Mouse (Mus musculus) erythroblast, embryonic 14.5 days (primary cell): ENCODE data around the gene Bcl2. TPM values are rescaled to one million over a fixed set of nuclear protein-coding genes. Genes with fewer than 3 reads are reported as not detected.

Source experiments
- H3K27me3 ChIP-seq: 2 replicates; pipeline ENCODE4 v1.6.1; 2012; ENCODE audit warnings: inconsistent platforms; ENCODE audit not compliant: control insufficient read depth
- H3K36me3 ChIP-seq: 2 replicates; pipeline ENCODE4 v1.6.1; 2012; ENCODE audit warnings: mild to moderate bottlenecking, inconsistent platforms; ENCODE audit not compliant: control insufficient read depth
- H3K4me1 ChIP-seq: 2 replicates; pipeline ENCODE4 v1.6.1; 2012; ENCODE audit warnings: inconsistent platforms; ENCODE audit not compliant: control insufficient read depth
- H3K4me3 ChIP-seq: replicated peaks from 2 replicates; pipeline ENCODE3; 2012; ENCODE audit warnings: moderate library complexity, mild to moderate bottlenecking, inconsistent platforms
- H3K9me3 ChIP-seq: 2 replicates; pipeline ENCODE4 v1.6.1; 2012; ENCODE audit warnings: low read length, inconsistent platforms, mixed read lengths; ENCODE audit not compliant: control insufficient read depth
- GATA1 ChIP-seq: IDR thresholded peaks from 2 replicates; pipeline ENCODE4 v1.6.1; 2012; ENCODE audit warnings: low read length, inconsistent platforms, mixed read lengths
- TAL1 ChIP-seq: IDR thresholded peaks from 3 replicates; pipeline ENCODE4 v1.6.1; 2012; ENCODE audit warnings: low read length, inconsistent platforms, mixed read lengths
- polyA plus RNA-seq: library from polyadenylated mRNA; stranded (reverse); fragments of >175 nt; gene quantifications from 2 replicates; pipeline ENCODE4 v1.2.3, GENCODE M21; 2012

Gene Bcl2
- polyA plus RNA-seq, 1 experiment = not detected

DNA sequence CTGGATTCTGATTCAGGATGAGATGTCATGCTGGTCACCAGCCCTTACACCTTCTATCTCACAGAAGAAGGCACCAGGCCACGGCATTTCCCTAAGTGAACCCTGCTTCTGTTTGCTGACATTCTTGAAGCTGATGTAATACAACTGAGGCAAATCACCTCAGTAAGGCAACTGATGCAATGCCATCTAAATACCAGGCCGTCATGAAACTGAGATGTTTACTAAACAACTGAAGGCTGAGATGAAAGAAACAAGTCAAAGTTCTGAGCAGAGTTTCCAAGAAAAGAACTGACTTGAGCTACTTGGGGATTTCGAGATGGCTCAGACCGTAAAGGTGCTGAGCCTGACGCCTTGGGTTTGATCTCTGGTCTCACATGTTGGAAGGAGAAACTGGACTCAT, 97.1 kb downstream of the Bcl2 start:
- TF ChIP-seq GATA1 (no peak), TAL1 (no peak)
- H3K27me3 ChIP-seq = no peaks in the 10 kb centered on the region
- H3K4me3 ChIP-seq = no peak overlapping the region
- no peaks in the 10 kb centered on the region for H3K36me3 ChIP-seq
- H3K9me3 ChIP-seq = no peaks in the 10 kb centered on the region
- no peaks in the 10 kb centered on the region for H3K4me1 ChIP-seq

DNA sequence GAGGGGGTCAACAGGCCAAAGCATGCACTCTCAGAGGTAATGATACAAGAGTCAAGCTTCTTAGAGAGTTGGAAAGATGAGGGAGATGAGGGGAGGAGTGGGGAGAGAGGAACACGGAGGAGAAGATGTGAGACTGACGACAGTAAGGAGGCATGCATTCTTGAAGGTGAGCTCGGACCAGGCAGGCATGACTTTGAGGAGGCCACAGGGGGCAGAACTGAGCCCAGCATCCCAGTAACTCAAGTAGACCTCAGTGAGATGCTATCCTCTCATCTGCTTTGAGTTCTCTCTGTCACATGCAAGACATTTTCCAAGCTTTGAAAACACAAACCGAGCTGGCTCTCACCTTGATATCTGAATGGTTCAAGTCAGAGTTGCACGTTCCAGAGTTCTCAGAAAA, 100.7 kb downstream of the Bcl2 start:
- Histone ChIP-seq H3K4me3 (no peak overlapping the region), H3K27me3 (no peaks in the 10 kb centered on the region), H3K36me3 (no peaks in the 10 kb centered on the region), H3K9me3 (no peaks in the 10 kb centered on the region), H3K4me1 (no peaks in the 10 kb centered on the region)
- no peak for TF ChIP-seq GATA1

GRCm38 (mm10) chr1:106612166-106613031, 101.7 kb downstream of the Bcl2 start:
- Histone ChIP-seq H3K9me3 (no peaks in the 10 kb centered on the region), H3K4me1 (no peaks in the 10 kb centered on the region), H3K4me3 (no peak overlapping the region), H3K27me3 (no peaks in the 10 kb centered on the region), H3K36me3 (no peaks in the 10 kb centered on the region)
- no peak for TF ChIP-seq TAL1
- no peak for TF ChIP-seq GATA1

GRCm38 (mm10) chr1:106611246-106611645, 102.8 kb downstream of the Bcl2 start:
- Histone ChIP-seq H3K27me3 (no peaks in the 10 kb centered on the region), H3K4me1 (no peaks in the 10 kb centered on the region)
- TF ChIP-seq TAL1 = no peak
- no peak for TF ChIP-seq GATA1

DNA sequence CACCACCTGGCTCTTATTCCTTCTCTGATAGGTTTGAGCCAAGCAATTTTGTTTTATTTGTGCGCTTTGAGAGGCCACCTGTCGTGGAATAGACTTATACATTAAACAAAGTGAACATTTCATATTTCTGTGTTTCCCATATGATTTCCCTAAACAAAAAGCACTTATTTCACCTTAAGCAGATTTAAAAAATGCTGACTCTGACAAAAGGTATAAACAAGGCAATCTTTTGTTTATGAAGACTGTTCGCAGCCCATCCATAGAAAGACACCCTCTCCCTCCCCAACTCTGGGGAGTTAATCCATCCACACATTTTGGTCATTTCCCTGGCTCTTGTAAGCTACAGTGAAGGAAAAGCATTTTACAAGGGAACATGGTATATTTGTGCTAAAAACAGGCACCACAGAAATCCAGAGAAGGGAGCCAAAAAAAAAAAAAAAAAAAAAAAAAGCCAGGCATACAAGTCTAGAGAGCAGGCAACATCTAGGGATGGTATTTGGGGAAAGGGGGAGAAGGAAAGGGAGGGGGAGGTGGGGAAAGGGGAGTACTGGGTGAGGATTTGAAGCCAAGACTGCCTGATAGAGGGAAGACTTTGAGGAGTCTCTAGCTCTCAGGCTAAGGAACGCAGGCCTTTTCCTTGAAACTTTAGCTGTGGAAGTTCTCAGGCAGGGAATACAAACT, 105.8 kb downstream of the Bcl2 start:
- H3K27me3 ChIP-seq = no peaks in the 10 kb centered on the region
- H3K4me3 ChIP-seq = no peak overlapping the region
- H3K36me3 ChIP-seq = no peaks in the 10 kb centered on the region
- H3K4me1 ChIP-seq = no peaks in the 10 kb centered on the region
- H3K9me3 ChIP-seq = no peaks in the 10 kb centered on the region
- TF ChIP-seq TAL1 (no peak), GATA1 (no peak)

More at GRCm38 (mm10) chr1:106611246-106611645, 102.8 kb downstream of the Bcl2 start:
- no peaks in the 10 kb centered on the region for H3K36me3 ChIP-seq
- H3K4me3 ChIP-seq = no peak overlapping the region
- H3K9me3 ChIP-seq = no peaks in the 10 kb centered on the region

- Histone ChIP-seq H3K36me3 (no peaks in the 10 kb centered on the region), H3K4me3 (no peak overlapping the region), H3K27me3 (no peaks in the 10 kb centered on the region), H3K4me1 (no peaks in the 10 kb centered on the region), H3K9me3 (no peaks in the 10 kb centered on the region)
- no peak for TF ChIP-seq TAL1
- no peak for TF ChIP-seq GATA1
These were observed 107.1 kb downstream of the Bcl2 start for GRCm38 (mm10) chr1:106606951-106607350.

DNA sequence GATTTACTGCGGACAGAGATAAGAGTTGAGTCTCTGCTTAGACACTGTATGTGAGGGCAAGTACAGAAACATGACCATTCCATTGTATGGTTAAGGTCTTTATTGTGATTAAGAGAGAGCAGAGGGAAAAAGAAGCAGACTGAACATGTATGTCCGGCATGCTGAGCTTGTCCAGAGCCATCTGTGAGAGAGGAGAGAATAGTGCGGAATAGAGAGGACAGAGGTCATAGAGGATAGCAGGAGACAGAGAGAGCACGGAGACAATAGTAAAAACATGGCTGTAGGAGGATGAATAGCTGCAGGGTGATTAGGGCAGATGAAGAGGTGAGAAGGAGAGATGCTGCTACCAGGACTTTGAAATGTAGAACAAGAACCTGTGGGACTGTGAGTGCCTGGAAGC, 110.7 kb downstream of the Bcl2 start:
- Histone ChIP-seq H3K4me1 (no peaks in the 10 kb centered on the region), H3K27me3 (no peaks in the 10 kb centered on the region), H3K9me3 (no peaks in the 10 kb centered on the region), H3K4me3 (no peak overlapping the region), H3K36me3 (no peaks in the 10 kb centered on the region)
- TF ChIP-seq TAL1 = no peak

DNA sequence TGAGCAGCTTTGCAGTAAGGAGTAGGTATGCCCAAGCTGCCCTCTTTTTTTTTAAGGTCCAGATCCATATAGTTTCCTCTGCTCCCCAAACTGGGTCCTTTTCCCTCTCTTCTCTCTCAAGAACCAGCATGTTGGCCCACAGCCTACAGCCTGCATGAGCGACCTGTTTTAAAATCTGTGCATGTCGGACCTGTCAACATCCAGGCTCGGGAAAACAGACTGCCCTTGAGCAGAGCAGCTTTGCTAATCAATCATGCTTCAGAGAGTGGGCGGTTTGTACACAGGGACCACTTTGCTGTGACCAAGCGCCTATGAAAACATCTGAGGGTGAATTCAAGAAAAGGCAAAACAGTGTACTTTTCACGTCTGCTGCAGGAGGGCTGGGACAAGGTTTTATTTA, 111.1 kb downstream of the Bcl2 start:
- Histone ChIP-seq H3K9me3 (no peaks in the 10 kb centered on the region), H3K4me3 (no peak overlapping the region)
- TF ChIP-seq TAL1 (no peak), GATA1 (no peak)

DNA sequence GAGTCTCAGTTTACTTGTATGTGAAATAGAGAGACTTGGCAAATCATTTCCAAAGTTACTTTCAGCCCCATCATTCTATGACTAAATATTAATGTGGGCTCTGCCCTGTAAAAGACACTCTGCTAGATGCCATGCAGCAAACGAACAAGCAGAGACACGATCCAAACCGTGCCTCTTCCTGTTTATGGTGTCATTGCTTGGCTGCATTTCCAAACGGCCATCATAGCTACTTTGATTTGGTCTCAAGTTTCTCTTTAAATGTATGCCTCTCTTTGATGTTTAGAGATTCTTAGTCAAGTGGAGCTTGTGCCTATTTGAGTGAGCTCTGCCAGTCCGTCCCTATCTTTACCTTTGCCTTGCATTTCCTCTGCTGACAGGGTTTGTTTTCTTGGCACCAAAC, 111.5 kb downstream of the Bcl2 start:
- Histone ChIP-seq H3K36me3 (no peaks in the 10 kb centered on the region), H3K27me3 (no peaks in the 10 kb centered on the region), H3K9me3 (no peaks in the 10 kb centered on the region), H3K4me3 (no peak overlapping the region), H3K4me1 (no peaks in the 10 kb centered on the region)
- TF ChIP-seq GATA1 = no peak
- no peak for TF ChIP-seq TAL1

More for the DNA sequence above, 111.1 kb downstream of the Bcl2 start:
- no peaks in the 10 kb centered on the region for H3K27me3 ChIP-seq
- no peaks in the 10 kb centered on the region for H3K36me3 ChIP-seq
- no peaks in the 10 kb centered on the region for H3K4me1 ChIP-seq

GRCm38 (mm10) chr1:106601247-106601646, 112.8 kb downstream of the Bcl2 start:
- Histone ChIP-seq H3K36me3 (no peaks in the 10 kb centered on the region), H3K4me3 (no peak overlapping the region), H3K4me1 (no peaks in the 10 kb centered on the region), H3K9me3 (no peaks in the 10 kb centered on the region), H3K27me3 (no peaks in the 10 kb centered on the region)
- TF ChIP-seq TAL1 = no peak
- TF ChIP-seq GATA1 = no peak
